Mouse (Mus musculus) large intestine, adult 2 months (tissue): ENCODE data around the gene Fam243. TPM values are rescaled to one million over a fixed set of nuclear protein-coding genes. Genes with fewer than 3 reads are reported as not detected.
A peak's percentile ranks its signal among the peaks of the same experiment; 100 is the strongest.

ENCODE experiments used
- DNase-seq: peaks from one replicate; pipeline ENCODE4 v3.0.0-alpha.2; 2012; ENCODE audit warnings: low read depth, low spot score
- WGBS: fragments of 180-500 bp; shearing (Covaris S2); methylation state at CpG from one replicate; pipeline ENCODE4 v1.1.7; 2018; 5-methylcytosine and 5-hydroxymethylcytosine counted together
- polyA plus RNA-seq: library from polyadenylated mRNA; depleted of rRNA; stranded (reverse); fragments of >200 nt; gene quantifications from 2 replicates; pipeline ENCODE4 v1.2.3, GENCODE M21; 2012; rRNA removed

Fam243 gene
- polyA plus RNA-seq, result not detected in 2 replicates

GRCm38 (mm10) chr16:92321341-92321740 is at the start of gene Fam243:
Gene Fam243 (minus strand): TSS chr16:92321441.
- DNase-seq, result no peak

GRCm38 (mm10) chr16:92369260-92369659 is 48.0 kb upstream of the Fam243 start:
- peak; percentile 75 for DNase-seq
- 14% methylated on average over 2 of the region's 2 CpGs for WGBS

More at GRCm38 (mm10) chr16:92321341-92321740, at the start of gene Fam243:
- WGBS, result 90% methylated on average over 8 of the region's 8 CpGs

GRCm38 (mm10) chr16:92365477-92365876 is 44.2 kb upstream of the Fam243 start:
- no peak for DNase-seq
- 65% methylated on average over 7 of the region's 7 CpGs for WGBS

GRCm38 (mm10) chr16:92360711-92361110 is 39.5 kb upstream of the Fam243 start:
- DNase-seq, result no peak
- 40% methylated on average over 7 of the region's 7 CpGs for WGBS

GRCm38 (mm10) chr16:92359229-92359628 is 38.0 kb upstream of the Fam243 start, which contains the start of gene Kcne1:
Gene Kcne1 (minus strand): TSS chr16:92359468.
- 37% methylated on average over 9 of the region's 9 CpGs for WGBS
- no peak for DNase-seq

- DNase-seq, result no peak
- 42% methylated on average over 9 of the region's 9 CpGs for WGBS
Observed at GRCm38 (mm10) chr16:92358734-92359133, 37.5 kb upstream of the Fam243 start.

- WGBS, result 82% methylated on average over 10 of the region's 10 CpGs
- no peak for DNase-seq
Observed at GRCm38 (mm10) chr16:92357566-92357965, 36.3 kb upstream of the Fam243 start.

- no peak for DNase-seq
- WGBS, result 75% methylated on average over 9 of the region's 9 CpGs
Observed at GRCm38 (mm10) chr16:92357023-92357422, 35.8 kb upstream of the Fam243 start.

- 78% methylated on average over 11 of the region's 11 CpGs for WGBS
- no peak for DNase-seq
Observed at GRCm38 (mm10) chr16:92355982-92356381, 34.7 kb upstream of the Fam243 start.

- no peak for DNase-seq
Observed at GRCm38 (mm10) chr16:92355366-92355765, 34.1 kb upstream of the Fam243 start.

GRCm38 (mm10) chr16:92353897-92354296 is 32.7 kb upstream of the Fam243 start:
- 72% methylated on average over 2 of the region's 2 CpGs for WGBS
- DNase-seq, result no peak

More at GRCm38 (mm10) chr16:92355366-92355765, 34.1 kb upstream of the Fam243 start:
- 61% methylated on average over 5 of the region's 5 CpGs for WGBS

- DNase-seq, result no peak
- 88% methylated on average over 12 of the region's 12 CpGs for WGBS
Observed at GRCm38 (mm10) chr16:92353295-92353694, 32.1 kb upstream of the Fam243 start.

- WGBS, result 48% methylated on average over 12 of the region's 12 CpGs
- DNase-seq, result no peak
Observed at GRCm38 (mm10) chr16:92348941-92349340, 27.7 kb upstream of the Fam243 start.

- no peak for DNase-seq
- WGBS, result 81% methylated on average over 13 of the region's 13 CpGs
Observed at GRCm38 (mm10) chr16:92346297-92346916, 25.2 kb upstream of the Fam243 start.

- WGBS, result 53% methylated on average over 11 of the region's 11 CpGs
- no peak for DNase-seq
Observed at GRCm38 (mm10) chr16:92345177-92345576, 23.9 kb upstream of the Fam243 start.

GRCm38 (mm10) chr16:92340612-92341511 is 19.6 kb upstream of the Fam243 start:
- 24% methylated on average over 27 of the region's 27 CpGs for WGBS

GRCm38 (mm10) chr16:92336280-92336679 is 15.0 kb upstream of the Fam243 start:
- peak; percentile 42 for DNase-seq
- WGBS, result 5% methylated on average over 9 of the region's 9 CpGs

More at GRCm38 (mm10) chr16:92340612-92341511, 19.6 kb upstream of the Fam243 start:
- DNase-seq, result peak; percentile 42

GRCm38 (mm10) chr16:92334600-92334999 is 13.4 kb upstream of the Fam243 start:
- DNase-seq, result no peak
- 58% methylated on average over 9 of the region's 9 CpGs for WGBS

- 79% methylated on average over 5 of the region's 5 CpGs for WGBS
Observed at GRCm38 (mm10) chr16:92330966-92331365, 9.7 kb upstream of the Fam243 start.

GRCm38 (mm10) chr16:92327911-92328310 is 6.7 kb upstream of the Fam243 start:
- WGBS, result 77% methylated on average over 10 of the region's 10 CpGs
- no peak for DNase-seq

More at GRCm38 (mm10) chr16:92330966-92331365, 9.7 kb upstream of the Fam243 start:
- no peak for DNase-seq

GRCm38 (mm10) chr16:92325062-92325406 is 3.8 kb upstream of the Fam243 start:
- no peak for DNase-seq
- WGBS, result 82% methylated on average over 1 of the region's 1 CpGs
